Mouse (Mus musculus) heart, adult 2 months (tissue): Measurements from ENCODE around the gene Scg5. TPM values are rescaled to one million over a fixed set of nuclear protein-coding genes. Genes with fewer than 3 reads are reported as not detected.

ENCODE experiments used
- DNase-seq, 2 experiments: peaks; one replicate each; pipeline ENCODE4 v3.0.0; 2021
- H3K27ac ChIP-seq: fragments of 200-600 bp; 2 replicates; pipeline ENCODE4 v1.8.1; 2022
- H3K27me3 ChIP-seq: fragments of 200-500 bp; 2 replicates; pipeline ENCODE4 v1.6.1; 2012; ENCODE audit warnings: mild to moderate bottlenecking, low read length, inconsistent platforms, mixed read lengths; ENCODE audit not compliant: control insufficient read depth, insufficient read depth
- H3K36me3 ChIP-seq: fragments of 200-500 bp; 2 replicates; pipeline ENCODE4 v1.6.1; 2012; ENCODE audit warnings: low read length, inconsistent platforms; ENCODE audit not compliant: control insufficient read depth, insufficient read depth
- H3K4me1 ChIP-seq: fragments of 200-500 bp; 2 replicates; pipeline ENCODE4 v1.6.1; 2011; ENCODE audit warnings: low read length; ENCODE audit not compliant: control insufficient read depth, insufficient read depth
- H3K4me3 ChIP-seq: fragments of 200-600 bp; 2 replicates; pipeline ENCODE4 v1.8.1; 2022
- H3K79me2 ChIP-seq: fragments of 200-500 bp; replicated peaks from 2 replicates; pipeline ENCODE4 v1.6.1; 2012; ENCODE audit warnings: mild to moderate bottlenecking, inconsistent platforms, low read length, moderate library complexity, mixed read lengths; ENCODE audit not compliant: control insufficient read depth, insufficient read depth
- H3K9ac ChIP-seq: fragments of 200-500 bp; 2 replicates; pipeline ENCODE4 v1.6.1; 2012; ENCODE audit warnings: low read depth, mild to moderate bottlenecking, control low read depth, inconsistent platforms, low read length, mixed read lengths
- CTCF ChIP-seq: fragments of 200-600 bp; IDR thresholded peaks from 2 replicates; pipeline ENCODE4 v1.8.1; 2022; ENCODE audit warnings: antibody characterized with exemption, mild to moderate bottlenecking, moderate library complexity
- EP300 ChIP-seq: fragments of 200-500 bp; IDR thresholded peaks from 2 replicates; pipeline ENCODE4 v1.6.1; 2011; ENCODE audit warnings: low read depth, low read length, control low read depth; ENCODE audit not compliant: insufficient read depth
- POLR2A ChIP-seq: fragments of 200-500 bp; IDR thresholded peaks from 2 replicates; pipeline ENCODE4 v1.6.1; 2011; ENCODE audit warnings: mild to moderate bottlenecking, low read depth, low read length, control low read depth; ENCODE audit not compliant: insufficient read depth
- WGBS: fragments of 180-500 bp; shearing (Covaris S2); methylation state at CpG from one replicate; pipeline ENCODE4 v1.1.7; 2018; 5-methylcytosine and 5-hydroxymethylcytosine counted together
- intact Hi-C: fragments of 180-260 bp; cut with DNase I; formaldehyde crosslinking; loops from one replicate; pipeline ENCODE4 v1.15.1; 2025
- polyA plus RNA-seq: library from polyadenylated mRNA; depleted of rRNA; stranded (reverse); fragments of >200 nt; gene quantifications from 2 replicates; pipeline ENCODE4 v1.2.3, GENCODE M21; 2012
- total RNA-seq, 2 experiments: library from RNA; stranded (reverse); gene quantifications; 2 replicates each; pipeline ENCODE4 v1.2.3; 2021

Gene Scg5
- total and polyA plus RNA-seq, 3 experiments = 0.32 TPM; not detected in 2

DNA sequence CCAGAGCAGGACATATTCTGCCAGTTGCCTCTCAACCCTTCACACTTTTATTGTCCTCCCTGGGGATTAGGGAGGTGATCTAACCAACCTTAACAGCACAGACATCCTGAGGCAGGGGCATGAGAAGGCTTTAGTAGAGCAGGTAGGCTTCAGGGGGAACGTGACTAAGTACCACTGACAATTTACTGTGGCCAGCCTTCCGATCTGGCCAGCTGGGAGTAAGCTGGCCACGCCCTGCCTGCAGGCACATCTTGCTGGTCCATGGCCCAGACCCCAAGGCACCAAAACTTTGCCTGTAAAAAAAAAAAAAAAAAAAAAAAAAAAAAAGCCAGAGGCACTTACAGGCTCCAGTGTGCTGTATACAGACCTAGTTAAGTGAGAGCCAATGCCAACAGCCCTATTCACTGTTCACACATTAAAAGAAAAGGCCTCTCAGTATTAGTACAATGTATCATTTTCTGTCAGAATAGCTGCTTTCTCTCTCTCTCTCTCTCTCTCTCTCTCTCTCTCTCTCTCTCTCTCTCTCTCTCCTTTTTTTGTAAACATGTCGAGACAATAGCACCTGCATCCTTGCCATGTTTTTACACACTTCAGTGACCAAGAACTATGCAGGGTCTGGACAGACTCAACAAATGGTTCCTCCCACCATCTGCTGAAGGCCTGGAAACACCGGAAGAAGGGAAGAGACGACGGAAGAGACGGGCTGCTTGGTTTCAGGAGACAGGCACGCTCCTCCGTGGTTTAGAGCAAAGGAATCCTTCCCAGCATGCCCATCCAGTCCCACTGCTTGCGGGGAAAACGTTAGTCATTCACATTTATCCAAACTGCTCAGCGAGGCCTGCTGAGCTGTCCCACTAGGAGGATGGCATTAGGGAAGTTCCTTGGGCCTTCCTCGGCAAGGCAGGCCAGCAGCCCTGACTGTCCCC is 11.0 kb downstream of the Scg5 start:
- Histone ChIP-seq H3K36me3 (no peaks in the 10 kb centered on the region), H3K9ac (no peak overlapping the region), H3K4me3 (no peak overlapping the region), H3K27ac (no peak overlapping the region), H3K4me1 (no peaks in the 10 kb centered on the region), H3K27me3 (no peaks in the 10 kb centered on the region), H3K79me2 (no peaks in the 10 kb centered on the region)
- no peak for DNase-seq
- intact Hi-C loops = no loop called here
- TF ChIP-seq POLR2A (no peak), EP300 (no peak), CTCF (no peak)
- 77% methylated on average over 14 of the region's 14 CpGs for WGBS

DNA sequence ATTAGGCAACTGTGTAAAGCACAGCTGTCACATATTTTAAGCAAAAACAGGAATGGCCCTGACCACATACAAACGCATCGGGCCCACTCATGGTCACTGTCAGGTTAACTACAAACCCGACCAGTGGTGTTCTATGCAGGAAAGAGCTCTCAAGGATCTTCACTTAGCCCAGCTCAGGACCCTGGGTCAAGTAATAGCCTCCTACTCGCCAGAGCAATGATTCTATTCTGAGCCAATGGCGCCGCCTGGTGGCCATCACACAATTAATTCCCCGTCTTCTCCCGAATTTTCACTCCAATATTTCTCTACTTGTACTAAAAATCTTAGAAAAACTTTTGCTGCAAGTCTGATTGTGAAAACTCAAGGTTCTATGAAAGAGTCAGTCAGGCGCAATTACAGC is 21.3 kb downstream of the Scg5 start:
- Histone ChIP-seq H3K79me2 (no peaks in the 10 kb centered on the region), H3K4me1 (no peaks in the 10 kb centered on the region), H3K9ac (no peak overlapping the region), H3K36me3 (no peaks in the 10 kb centered on the region), H3K27me3 (no peaks in the 10 kb centered on the region), H3K27ac (no peak overlapping the region), H3K4me3 (no peak overlapping the region)
- peak; percentile 34 to 71 for DNase-seq
- intact Hi-C loops = loop anchor here (5.0 to 10.0 kb wide), 4 partner anchors 270 to 503 kb away; no protein-coding TSS in a partner anchor
- TF ChIP-seq EP300 = 0 out of 2 replicates have a peak, but pooled peaks have one; percentile 9
- peak; percentile 80 for TF ChIP-seq CTCF
- no peak for TF ChIP-seq POLR2A
- whole genome bisulfite sequencing = 25% methylated on average over 9 of the region's 9 CpGs

GRCm38 (mm10) chr2:113806851-113807577 is 21.9 kb downstream of the Scg5 start:
- H3K36me3 ChIP-seq = no peaks in the 10 kb centered on the region
- intact Hi-C loops = loop anchor here (5.0 to 10.0 kb wide), 4 partner anchors 270 to 502 kb away; no protein-coding TSS in a partner anchor
- H3K4me1 ChIP-seq = no peaks in the 10 kb centered on the region
- 62% methylated on average over 10 of the region's 10 CpGs for WGBS
- no peak overlapping the region for H3K27ac ChIP-seq
- no peak for DNase-seq
- TF ChIP-seq CTCF (no peak), POLR2A (no peak), EP300 (no peak)
- H3K27me3 ChIP-seq = no peaks in the 10 kb centered on the region
- H3K79me2 ChIP-seq = no peaks in the 10 kb centered on the region
- H3K9ac ChIP-seq = no peak overlapping the region
- no peak overlapping the region for H3K4me3 ChIP-seq

DNA sequence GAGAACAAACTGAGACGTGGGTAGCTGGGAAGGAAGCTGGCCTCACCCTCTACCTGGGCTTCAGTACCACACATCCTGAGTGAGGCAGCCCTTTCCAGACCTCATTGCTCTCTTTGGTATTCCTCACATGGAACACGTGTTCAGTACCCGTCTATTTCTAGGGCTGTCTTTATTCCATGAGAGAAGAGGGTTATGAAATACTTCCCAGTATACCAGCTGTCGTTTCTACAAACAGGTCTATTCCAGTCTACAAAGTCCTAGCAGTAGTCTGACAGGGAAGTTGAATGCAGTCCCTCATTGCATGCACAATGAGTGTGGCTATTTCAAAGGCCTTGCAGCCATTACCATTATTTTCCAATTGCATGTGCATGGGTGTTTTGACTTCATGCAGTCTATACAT is 23.2 kb downstream of the Scg5 start:
- Histone ChIP-seq H3K9ac (no peak overlapping the region), H3K27ac (no peak overlapping the region), H3K4me3 (no peak overlapping the region), H3K4me1 (no peaks in the 10 kb centered on the region), H3K27me3 (no peaks in the 10 kb centered on the region), H3K79me2 (no peaks in the 10 kb centered on the region), H3K36me3 (no peaks in the 10 kb centered on the region)
- intact Hi-C loops = loop anchor here (5.0 to 10.0 kb wide), 4 partner anchors 268 to 501 kb away; no protein-coding TSS in a partner anchor
- 74% methylated on average over 4 of the region's 4 CpGs for WGBS
- no peak for TF ChIP-seq POLR2A
- TF ChIP-seq CTCF = no peak
- TF ChIP-seq EP300 = no peak
- DNase-seq = no peak

DNA sequence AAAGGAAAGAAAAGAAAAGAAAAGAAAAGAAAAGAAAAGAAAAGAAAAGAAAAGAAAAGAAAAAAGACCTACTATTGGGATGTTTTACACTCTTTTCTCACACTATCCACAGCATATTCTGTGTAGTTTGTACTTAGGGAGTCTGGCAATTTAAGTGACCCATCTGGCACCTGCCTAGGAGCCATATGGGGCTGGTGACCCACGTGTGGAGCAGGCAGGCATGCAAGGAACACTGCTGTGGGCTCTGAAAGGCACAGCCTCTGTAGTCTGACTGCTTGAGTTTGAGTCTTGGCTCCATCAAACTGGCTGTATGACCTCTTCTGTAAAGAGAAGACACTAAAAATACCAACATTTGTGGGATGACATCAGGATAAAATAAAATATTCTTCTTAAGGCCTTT is 25.2 kb downstream of the Scg5 start:
- no peak overlapping the region for H3K27ac ChIP-seq
- intact Hi-C loops = loop anchor here (10.0 kb wide), 1 partner anchor 499 kb away; no protein-coding TSS in a partner anchor
- no peaks in the 10 kb centered on the region for H3K79me2 ChIP-seq
- H3K4me3 ChIP-seq = no peak overlapping the region
- no peaks in the 10 kb centered on the region for H3K27me3 ChIP-seq
- no peak for DNase-seq
- WGBS = 17% methylated on average over 1 of the region's 1 CpGs
- no peaks in the 10 kb centered on the region for H3K4me1 ChIP-seq
- TF ChIP-seq CTCF = no peak
- no peak for TF ChIP-seq POLR2A
- TF ChIP-seq EP300 = no peak
- H3K9ac ChIP-seq = no peak overlapping the region
- no peaks in the 10 kb centered on the region for H3K36me3 ChIP-seq

DNA sequence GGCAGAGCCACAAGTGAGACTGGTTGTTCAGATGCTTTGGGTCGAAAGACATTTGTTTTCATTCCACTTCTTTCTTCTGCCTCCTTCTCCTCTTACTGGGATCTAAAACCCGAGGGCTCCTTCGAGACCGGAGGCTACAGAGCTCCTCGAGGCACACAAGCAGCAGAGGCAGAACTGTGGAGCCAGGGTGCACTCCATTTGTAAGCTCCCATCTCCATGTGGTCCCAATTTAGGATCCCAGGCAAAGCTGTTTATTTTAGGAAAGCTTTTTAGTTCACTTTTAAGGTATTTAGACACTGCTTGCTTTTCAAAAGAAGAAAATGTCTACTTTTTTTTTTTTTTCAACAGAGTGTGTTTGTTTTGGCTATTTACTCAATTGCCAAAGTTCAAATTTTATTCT is 28.1 kb downstream of the Scg5 start:
- TF ChIP-seq EP300 (no peak), CTCF (no peak), POLR2A (no peak)
- H3K27me3 ChIP-seq = no peaks in the 10 kb centered on the region
- intact Hi-C loops = loop anchor here (10.0 kb wide), 1 partner anchor 496 kb away; no protein-coding TSS in a partner anchor
- H3K79me2 ChIP-seq = no peaks in the 10 kb centered on the region
- no peaks in the 10 kb centered on the region for H3K36me3 ChIP-seq
- H3K4me1 ChIP-seq = no peaks in the 10 kb centered on the region
- H3K9ac ChIP-seq = no peak overlapping the region
- H3K27ac ChIP-seq = no peak overlapping the region
- H3K4me3 ChIP-seq = no peak overlapping the region
- 68% methylated on average over 5 of the region's 5 CpGs for WGBS
- no peak for DNase-seq
